Mouse (Mus musculus): ENCODE measurements around the gene Rassf6. TPM values are rescaled to one million over a fixed set of nuclear protein-coding genes. Genes with fewer than 3 reads are reported as not detected.
"Not testable (repeated sequence)": the region's sequence is repeated elsewhere in the genome, so short reads cannot be mapped to it uniquely, and the experiment has no call there.

Gene Rassf6
- polyA plus RNA-seq, 1 experiment from 2014 or later = 18.1 TPM

DNA sequence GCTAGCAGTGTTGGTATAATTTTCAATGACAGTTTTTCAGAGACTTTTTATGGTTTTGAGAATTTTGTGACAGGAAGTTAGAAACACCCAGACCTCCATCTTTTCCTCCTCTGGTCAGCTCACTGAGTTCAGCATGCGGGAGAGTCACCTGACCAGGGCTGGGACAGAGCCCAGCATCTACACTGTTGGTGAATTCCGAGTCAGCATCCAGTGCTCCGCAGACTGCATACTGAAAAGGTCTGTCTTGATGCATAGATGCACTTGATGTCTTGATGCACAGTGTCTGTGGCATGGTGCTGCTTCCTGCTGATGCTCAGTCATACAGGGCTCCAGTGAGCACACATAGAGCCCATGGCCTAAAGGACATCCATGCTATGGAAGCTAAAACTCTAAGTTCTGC is 12.4 kb downstream of the Rassf6 start:
- Histone ChIP-seq H3K27me3 (ENCODE audit: insufficient read depth, low read length) (no peaks in the 10 kb centered on the region), H3K4me1 (ENCODE audit: insufficient read depth, low read length) (peaks cover 12% of the 10 kb centered on the region; the same call in 1 of the 2 replicates), H3K4me3 (ENCODE audit: low read length) (no peak overlapping the region), H3K9me3 (ENCODE audit: low read length) (no peaks in the 10 kb centered on the region), H3K9ac (replicated peaks; ENCODE audit: low read length) (no peak overlapping the region), H3K36me3 (ENCODE audit: insufficient read depth, low read length) (no peaks in the 10 kb centered on the region), H3K27ac (ENCODE audit: low read length) (no peak overlapping the region), H3K4me2 (replicated peaks; ENCODE audit: low read depth, low read length) (no peak overlapping the region)
- no peak for ATAC-seq (ENCODE audit: low FRiP score, low TSS enrichment)
- 77% methylated on average over 3 of the region's 3 CpGs for WGBS

DNA sequence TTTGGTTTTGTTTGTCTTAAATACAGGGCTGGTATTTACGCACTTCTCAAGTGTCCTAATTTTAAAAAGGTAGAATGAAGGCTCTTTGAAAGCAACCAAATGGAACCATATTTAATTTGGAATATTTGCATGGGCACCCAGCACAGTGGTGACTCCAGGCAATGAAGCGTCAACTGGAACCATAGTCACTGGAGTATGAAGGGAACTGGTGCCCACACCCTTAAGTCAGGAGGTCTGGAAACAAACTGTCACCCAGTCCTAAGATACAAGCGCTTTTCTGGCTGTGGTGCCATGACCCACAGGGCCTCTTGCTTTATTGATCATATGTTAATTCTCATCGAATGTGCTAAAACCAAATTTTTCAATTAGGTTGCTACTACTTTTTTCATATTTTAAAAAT is 13.0 kb downstream of the Rassf6 start:
- no peak for ATAC-seq (ENCODE audit: low FRiP score, low TSS enrichment)
- Histone ChIP-seq H3K9ac (replicated peaks; ENCODE audit: low read length) (no peak overlapping the region), H3K9me3 (ENCODE audit: low read length) (no peaks in the 10 kb centered on the region), H3K4me2 (replicated peaks; ENCODE audit: low read depth, low read length) (no peak overlapping the region), H3K27ac (ENCODE audit: low read length) (no peak overlapping the region), H3K36me3 (ENCODE audit: insufficient read depth, low read length) (no peaks in the 10 kb centered on the region), H3K27me3 (ENCODE audit: insufficient read depth, low read length) (no peaks in the 10 kb centered on the region), H3K4me3 (ENCODE audit: low read length) (no peak overlapping the region), H3K4me1 (ENCODE audit: insufficient read depth, low read length) (peaks cover 12% of the 10 kb centered on the region; the same call in 1 of the 2 replicates)
- 66% methylated on average over 4 of the region's 4 CpGs for WGBS

- no peak overlapping the region for H3K9ac ChIP-seq (replicated peaks; ENCODE audit: low read length)
- H3K36me3 ChIP-seq (ENCODE audit: insufficient read depth, low read length) = no peaks in the 10 kb centered on the region
- H3K4me3 ChIP-seq (ENCODE audit: low read length) = no peak overlapping the region
- peaks cover 12% of the 10 kb centered on the region; the same call in 1 of the 2 replicates for H3K4me1 ChIP-seq (ENCODE audit: insufficient read depth, low read length)
- peak; percentile 67 for ATAC-seq (ENCODE audit: low FRiP score, low TSS enrichment)
- H3K4me2 ChIP-seq (replicated peaks; ENCODE audit: low read depth, low read length) = no peak overlapping the region
- 60% methylated on average over 18 of the region's 18 CpGs for WGBS
- H3K9me3 ChIP-seq (ENCODE audit: low read length) = no peaks in the 10 kb centered on the region
- H3K27me3 ChIP-seq (ENCODE audit: insufficient read depth, low read length) = no peaks in the 10 kb centered on the region
- peak overlapping the region; percentile 84 for H3K27ac ChIP-seq (ENCODE audit: low read length)
These were observed 15.6 kb downstream of the Rassf6 start for GRCm38 (mm10) chr5:90624708-90625425.

DNA sequence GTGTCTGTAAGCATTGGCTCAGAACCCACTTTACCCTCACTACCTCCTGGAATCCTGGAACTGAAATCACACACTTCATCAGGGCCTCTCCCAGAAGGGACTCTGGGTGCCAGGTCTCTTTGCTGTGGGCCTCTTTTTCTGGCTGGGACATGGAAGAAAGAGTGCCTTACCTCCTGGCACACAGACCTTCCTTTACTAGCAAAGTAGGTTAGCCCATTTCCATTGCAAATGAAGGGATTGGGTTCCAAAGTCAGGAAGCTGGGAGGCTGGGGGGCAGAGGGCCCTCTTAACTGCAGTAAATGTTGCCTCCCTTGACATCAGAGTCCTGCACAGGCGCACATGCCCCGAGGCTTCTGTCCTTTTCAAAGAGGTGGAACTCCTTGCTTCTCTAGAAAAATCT is 17.2 kb downstream of the Rassf6 start:
- Histone ChIP-seq H3K36me3 (ENCODE audit: insufficient read depth, low read length) (no peaks in the 10 kb centered on the region), H3K9ac (replicated peaks; ENCODE audit: low read length) (no peak overlapping the region), H3K4me3 (ENCODE audit: low read length) (no peak overlapping the region), H3K4me1 (ENCODE audit: insufficient read depth, low read length) (peaks cover 11% of the 10 kb centered on the region; the same call in 1 of the 2 replicates), H3K27ac (ENCODE audit: low read length) (no peak overlapping the region), H3K27me3 (ENCODE audit: insufficient read depth, low read length) (no peaks in the 10 kb centered on the region), H3K9me3 (ENCODE audit: low read length) (no peaks in the 10 kb centered on the region), H3K4me2 (replicated peaks; ENCODE audit: low read depth, low read length) (no peak overlapping the region)
- WGBS = 54% methylated on average over 2 of the region's 2 CpGs
- ATAC-seq (ENCODE audit: low FRiP score, low TSS enrichment) = no peak

DNA sequence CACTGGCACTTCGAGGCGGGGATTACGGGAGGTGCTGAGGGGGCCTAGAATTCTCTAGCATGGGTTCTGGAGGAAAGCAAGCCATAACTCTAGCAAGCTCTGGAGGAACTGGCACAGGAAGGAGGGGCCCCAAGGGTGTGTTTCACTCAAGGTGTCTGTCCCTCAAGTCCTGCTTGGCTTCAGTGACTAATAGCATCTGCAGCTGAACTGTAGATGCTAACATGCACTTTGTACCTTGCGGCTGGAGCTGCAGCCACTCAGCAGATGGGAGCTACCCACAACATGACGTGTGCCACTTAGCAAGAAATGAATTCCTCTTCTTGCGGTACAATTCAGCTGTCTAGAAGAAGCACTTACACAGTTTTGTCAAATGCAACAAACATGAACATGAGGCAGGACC is 18.7 kb downstream of the Rassf6 start:
- no peak for ATAC-seq (ENCODE audit: low FRiP score, low TSS enrichment)
- Histone ChIP-seq H3K36me3 (ENCODE audit: insufficient read depth, low read length) (no peaks in the 10 kb centered on the region), H3K4me1 (ENCODE audit: insufficient read depth, low read length) (peaks cover 3% of the 10 kb centered on the region; the same call in 1 of the 2 replicates), H3K4me2 (replicated peaks; ENCODE audit: low read depth, low read length) (no peak overlapping the region), H3K27me3 (ENCODE audit: insufficient read depth, low read length) (no peaks in the 10 kb centered on the region), H3K27ac (ENCODE audit: low read length) (no peak overlapping the region), H3K9me3 (ENCODE audit: low read length) (no peaks in the 10 kb centered on the region), H3K4me3 (ENCODE audit: low read length) (no peak overlapping the region), H3K9ac (replicated peaks; ENCODE audit: low read length) (no peak overlapping the region)
- WGBS = 95% methylated on average over 6 of the region's 6 CpGs

DNA sequence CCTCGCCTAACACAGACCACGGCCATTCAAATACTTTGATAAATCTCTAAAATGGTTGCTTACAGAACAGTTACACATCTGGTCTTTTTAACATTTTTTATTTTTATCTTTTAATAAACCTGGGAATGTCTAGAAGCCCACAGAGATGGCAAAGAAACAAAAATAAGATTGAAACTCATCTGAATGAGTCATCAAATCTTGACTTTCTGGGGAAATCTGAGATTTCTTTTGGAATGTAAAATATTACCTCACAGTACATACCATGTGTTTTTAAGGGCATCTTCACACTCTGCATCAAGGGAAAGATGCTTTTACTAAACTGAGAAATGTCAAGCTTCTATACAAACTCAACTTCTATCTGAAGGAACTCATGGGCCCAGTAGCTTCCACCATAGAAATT is 19.1 kb downstream of the Rassf6 start:
- Histone ChIP-seq H3K4me1 (ENCODE audit: insufficient read depth, low read length) (peaks cover 3% of the 10 kb centered on the region; the same call in 1 of the 2 replicates), H3K9me3 (ENCODE audit: low read length) (no peaks in the 10 kb centered on the region), H3K4me3 (ENCODE audit: low read length) (no peak overlapping the region), H3K27ac (ENCODE audit: low read length) (no peak overlapping the region), H3K36me3 (ENCODE audit: insufficient read depth, low read length) (no peaks in the 10 kb centered on the region), H3K4me2 (replicated peaks; ENCODE audit: low read depth, low read length) (no peak overlapping the region), H3K9ac (replicated peaks; ENCODE audit: low read length) (no peak overlapping the region), H3K27me3 (ENCODE audit: insufficient read depth, low read length) (no peaks in the 10 kb centered on the region)
- WGBS = 88% methylated on average over 2 of the region's 2 CpGs
- no peak for ATAC-seq (ENCODE audit: low FRiP score, low TSS enrichment)

GRCm38 (mm10) chr5:90617859-90618258 is 22.6 kb downstream of the Rassf6 start:
- Histone ChIP-seq H3K9me3 (ENCODE audit: low read length) (no peaks in the 10 kb centered on the region), H3K9ac (replicated peaks; ENCODE audit: low read length) (no peak overlapping the region), H3K27me3 (ENCODE audit: insufficient read depth, low read length) (no peaks in the 10 kb centered on the region), H3K4me2 (replicated peaks; ENCODE audit: low read depth, low read length) (no peak overlapping the region), H3K36me3 (ENCODE audit: insufficient read depth, low read length) (no peaks in the 10 kb centered on the region), H3K27ac (ENCODE audit: low read length) (no peak overlapping the region), H3K4me3 (ENCODE audit: low read length) (no peak overlapping the region), H3K4me1 (ENCODE audit: insufficient read depth, low read length) (no peaks in the 10 kb centered on the region)
- WGBS = 78% methylated on average over 3 of the region's 3 CpGs
- no peak for ATAC-seq (ENCODE audit: low FRiP score, low TSS enrichment)

GRCm38 (mm10) chr5:90612751-90613150 is 27.7 kb downstream of the Rassf6 start:
- H3K9me3 ChIP-seq (ENCODE audit: low read length); H3K4me3 ChIP-seq (ENCODE audit: low read length); H3K4me2 ChIP-seq (replicated peaks; ENCODE audit: low read depth, low read length); ATAC-seq (ENCODE audit: low FRiP score, low TSS enrichment); H3K27me3 ChIP-seq (ENCODE audit: insufficient read depth, low read length); H3K27ac ChIP-seq (ENCODE audit: low read length); H3K4me1 ChIP-seq (ENCODE audit: insufficient read depth, low read length); H3K36me3 ChIP-seq (ENCODE audit: insufficient read depth, low read length); H3K9ac ChIP-seq (replicated peaks; ENCODE audit: low read length): not testable (repeated sequence)
- 75% methylated on average over 1 of the region's 1 CpGs for WGBS

GRCm38 (mm10) chr5:90611996-90612611 is 28.4 kb downstream of the Rassf6 start:
- Histone ChIP-seq H3K4me1 (ENCODE audit: insufficient read depth, low read length) (no peaks in the 10 kb centered on the region), H3K36me3 (ENCODE audit: insufficient read depth, low read length) (no peaks in the 10 kb centered on the region), H3K4me2 (replicated peaks; ENCODE audit: low read depth, low read length) (no peak overlapping the region), H3K27ac (ENCODE audit: low read length) (no peak overlapping the region), H3K4me3 (ENCODE audit: low read length) (no peak overlapping the region), H3K27me3 (ENCODE audit: insufficient read depth, low read length) (no peaks in the 10 kb centered on the region), H3K9ac (replicated peaks; ENCODE audit: low read length) (no peak overlapping the region), H3K9me3 (ENCODE audit: low read length) (no peaks in the 10 kb centered on the region)
- WGBS = 81% methylated on average over 6 of the region's 6 CpGs
- ATAC-seq (ENCODE audit: low FRiP score, low TSS enrichment) = no peak

DNA sequence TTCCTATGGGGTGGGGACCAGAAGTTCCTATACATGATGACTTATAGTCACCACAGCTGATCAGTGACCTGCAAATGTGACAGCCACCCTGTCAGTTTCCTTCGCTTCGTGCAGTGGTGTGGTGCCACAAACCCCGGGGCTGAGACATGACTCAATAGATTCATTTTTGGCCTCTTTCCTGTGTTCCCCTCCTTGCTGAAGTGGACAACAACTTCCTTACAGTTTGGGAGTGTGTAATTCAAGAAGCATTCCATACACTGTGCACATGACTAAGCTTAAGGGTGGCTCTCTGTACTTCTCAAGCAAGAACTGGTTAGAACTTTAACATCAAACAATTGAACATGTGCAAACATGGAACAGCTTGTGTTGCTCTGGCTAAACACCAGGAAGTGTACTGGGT is 29.1 kb downstream of the Rassf6 start:
- H3K9ac ChIP-seq (replicated peaks; ENCODE audit: low read length) = no peak overlapping the region
- H3K4me1 ChIP-seq (ENCODE audit: insufficient read depth, low read length) = no peaks in the 10 kb centered on the region
- H3K9me3 ChIP-seq (ENCODE audit: low read length) = no peaks in the 10 kb centered on the region
- 79% methylated on average over 3 of the region's 3 CpGs for WGBS
- no peak overlapping the region for H3K4me2 ChIP-seq (replicated peaks; ENCODE audit: low read depth, low read length)
- no peaks in the 10 kb centered on the region for H3K36me3 ChIP-seq (ENCODE audit: insufficient read depth, low read length)
- no peak overlapping the region for H3K27ac ChIP-seq (ENCODE audit: low read length)
- no peak overlapping the region for H3K4me3 ChIP-seq (ENCODE audit: low read length)
- no peaks in the 10 kb centered on the region for H3K27me3 ChIP-seq (ENCODE audit: insufficient read depth, low read length)
- ATAC-seq (ENCODE audit: low FRiP score, low TSS enrichment) = no peak
